Mouse (Mus musculus): ENCODE measurements around the gene Gm45234. TPM values are rescaled to one million over a fixed set of nuclear protein-coding genes. Genes with fewer than 3 reads are reported as not detected.

The Gm45234 gene
- polyA plus RNA-seq, 1 experiment from 2014 or later = not detected

DNA sequence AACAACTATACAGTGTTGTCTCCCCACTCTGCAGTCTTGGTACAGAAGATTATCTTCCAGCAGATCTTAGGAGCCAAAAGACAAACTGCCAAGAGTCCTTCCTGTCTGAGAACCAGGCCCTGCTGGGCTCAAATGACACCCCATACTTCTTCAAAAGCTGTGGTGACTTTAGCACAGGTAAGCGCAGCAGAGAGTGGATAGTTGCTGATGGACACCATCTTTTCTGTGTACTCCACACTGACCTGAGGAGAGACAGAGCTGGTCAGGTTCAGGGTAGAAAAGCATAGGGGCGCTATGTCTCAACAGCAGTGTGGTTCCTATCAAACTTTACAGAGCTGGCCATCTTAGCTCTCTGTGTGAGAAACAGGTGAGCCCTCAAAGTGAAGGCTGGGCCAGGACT lies 51.4 kb downstream of the Gm45234 start:
- Histone ChIP-seq H3K27me3 (ENCODE audit: insufficient read depth, low read length) (no peaks in the 10 kb centered on the region), H3K9ac (replicated peaks) (no peak overlapping the region), H3K9me3 (ENCODE audit: low read length) (no peaks in the 10 kb centered on the region), H3K27ac (ENCODE audit: low read depth) (no peak overlapping the region), H3K4me3 (ENCODE audit: low read depth, low read length) (no peak overlapping the region), H3K4me2 (ENCODE audit: low read depth, low read length) (no peak overlapping the region), H3K36me3 (replicated peaks; ENCODE audit: insufficient read depth, low read length) (peaks cover 65% of the 10 kb centered on the region), H3K4me1 (ENCODE audit: insufficient read depth) (peaks cover 10% of the 10 kb centered on the region; the same call in 1 of the 2 replicates)
- no peak for DNase-seq
- 93% methylated on average over 2 of the region's 2 CpGs for WGBS (ENCODE audit: insufficient replicate concordance)
- TF ChIP-seq EP300 (IDR thresholded peaks at IDR 0.05; ENCODE audit: low read depth) (no peak), CTCF (IDR thresholded peaks at IDR 0.05; ENCODE audit: low read depth) (no peak)
- ATAC-seq = no peak

DNA sequence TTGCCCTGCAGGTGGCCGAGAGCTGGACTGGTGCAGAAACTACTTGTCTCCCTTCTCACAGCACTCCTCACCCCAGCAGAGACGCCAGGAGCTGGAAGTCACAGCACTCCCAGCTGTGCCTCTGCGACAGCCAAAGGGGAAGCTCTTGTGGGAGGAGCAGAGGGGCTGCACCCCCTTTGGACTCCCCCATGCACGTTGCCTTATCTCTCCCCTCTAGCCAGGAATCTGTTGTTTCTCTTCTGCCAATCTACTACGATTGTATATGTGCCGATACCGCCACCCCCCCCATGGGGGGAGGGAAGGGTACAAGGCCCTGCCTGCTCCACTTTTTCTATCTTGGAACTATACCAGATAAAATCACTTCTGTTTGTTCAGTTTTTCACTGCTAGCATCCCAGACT lies 52.0 kb downstream of the Gm45234 start:
- H3K27me3 ChIP-seq (ENCODE audit: insufficient read depth, low read length) = no peaks in the 10 kb centered on the region
- no peak overlapping the region for H3K9ac ChIP-seq (replicated peaks)
- H3K27ac ChIP-seq (ENCODE audit: low read depth) = no peak overlapping the region
- 58% methylated on average over 7 of the region's 7 CpGs for WGBS (ENCODE audit: insufficient replicate concordance)
- TF ChIP-seq EP300 (IDR thresholded peaks at IDR 0.05; ENCODE audit: low read depth) (no peak), CTCF (IDR thresholded peaks at IDR 0.05; ENCODE audit: low read depth) (no peak)
- H3K4me2 ChIP-seq (ENCODE audit: low read depth, low read length) = no peak overlapping the region
- ATAC-seq (no peak), DNase-seq (no peak)
- H3K9me3 ChIP-seq (ENCODE audit: low read length) = no peaks in the 10 kb centered on the region
- H3K36me3 ChIP-seq (replicated peaks; ENCODE audit: insufficient read depth, low read length) = peaks cover 72% of the 10 kb centered on the region
- peaks cover 13% of the 10 kb centered on the region for H3K4me1 ChIP-seq (ENCODE audit: insufficient read depth)
- no peak overlapping the region for H3K4me3 ChIP-seq (ENCODE audit: low read depth, low read length)

DNA sequence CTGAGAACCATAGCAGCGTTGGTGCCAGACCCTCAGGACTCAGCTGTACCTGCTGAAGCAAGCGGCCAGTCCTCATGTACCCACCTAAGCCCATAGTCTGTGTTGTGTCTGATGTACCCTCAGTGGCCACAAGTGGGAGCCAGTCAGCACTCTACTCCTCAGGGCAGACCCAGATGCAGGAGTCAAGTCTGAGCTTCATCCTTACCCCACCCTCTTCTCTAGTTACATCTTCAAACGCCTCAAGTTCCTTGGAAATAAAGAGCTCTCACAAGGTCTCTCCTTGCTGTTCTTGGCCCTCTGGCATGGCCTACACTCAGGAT lies 53.1 kb downstream of the Gm45234 start:
- Histone ChIP-seq H3K27ac (ENCODE audit: low read depth) (no peak overlapping the region), H3K9me3 (ENCODE audit: low read length) (no peaks in the 10 kb centered on the region), H3K4me3 (ENCODE audit: low read depth, low read length) (no peak overlapping the region), H3K36me3 (replicated peaks; ENCODE audit: insufficient read depth, low read length) (peaks cover 77% of the 10 kb centered on the region), H3K9ac (replicated peaks) (no peak overlapping the region), H3K27me3 (ENCODE audit: insufficient read depth, low read length) (no peaks in the 10 kb centered on the region), H3K4me2 (ENCODE audit: low read depth, low read length) (no peak overlapping the region), H3K4me1 (ENCODE audit: insufficient read depth) (peaks cover 11% of the 10 kb centered on the region)
- WGBS (ENCODE audit: insufficient replicate concordance) = 54% methylated on average over 3 of the region's 3 CpGs
- peak; percentile 71 for DNase-seq
- no peak for ATAC-seq
- TF ChIP-seq EP300 (IDR thresholded peaks at IDR 0.05; ENCODE audit: low read depth) (no peak), CTCF (IDR thresholded peaks at IDR 0.05; ENCODE audit: low read depth) (peak; percentile 89)

GRCm38 (mm10) chr6:124702102-124702783 lies 53.6 kb downstream of the Gm45234 start:
- WGBS (ENCODE audit: insufficient replicate concordance) = 87% methylated on average over 17 of the region's 17 CpGs
- Histone ChIP-seq H3K27me3 (ENCODE audit: insufficient read depth, low read length) (no peaks in the 10 kb centered on the region), H3K4me1 (ENCODE audit: insufficient read depth) (peaks cover 11% of the 10 kb centered on the region), H3K4me2 (ENCODE audit: low read depth, low read length) (no peak overlapping the region), H3K4me3 (ENCODE audit: low read depth, low read length) (no peak overlapping the region), H3K9ac (replicated peaks) (no peak overlapping the region), H3K27ac (ENCODE audit: low read depth) (no peak overlapping the region), H3K9me3 (ENCODE audit: low read length) (no peaks in the 10 kb centered on the region), H3K36me3 (replicated peaks; ENCODE audit: insufficient read depth, low read length) (peaks cover 72% of the 10 kb centered on the region)
- no peak for DNase-seq
- TF ChIP-seq EP300 (IDR thresholded peaks at IDR 0.05; ENCODE audit: low read depth) = no peak
- peak; percentile 33 for TF ChIP-seq CTCF (IDR thresholded peaks at IDR 0.05; ENCODE audit: low read depth)
- no peak for ATAC-seq

DNA sequence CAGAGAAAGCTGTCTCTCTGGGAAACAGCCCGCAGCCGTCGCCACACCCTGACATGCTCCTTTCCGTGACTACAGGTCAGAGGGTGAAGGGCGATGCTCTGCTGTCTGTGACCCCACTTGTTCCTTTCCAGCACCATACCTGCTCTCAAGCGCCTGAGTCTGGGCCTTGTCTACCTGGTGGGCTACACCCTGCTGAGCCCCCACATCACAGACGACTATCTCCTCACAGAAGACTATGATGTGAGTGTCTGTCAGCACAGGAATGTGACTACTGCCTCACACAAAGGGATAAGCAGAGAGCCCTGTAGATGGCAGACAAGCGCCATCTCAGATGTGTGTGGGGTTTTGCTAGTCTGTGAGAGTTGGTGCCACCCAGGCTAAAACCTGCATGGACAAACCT lies 54.5 kb downstream of the Gm45234 start:
- no peak for ATAC-seq
- Histone ChIP-seq H3K4me1 (ENCODE audit: insufficient read depth) (peaks cover 11% of the 10 kb centered on the region), H3K27me3 (ENCODE audit: insufficient read depth, low read length) (no peaks in the 10 kb centered on the region), H3K4me2 (ENCODE audit: low read depth, low read length) (no peak overlapping the region), H3K9ac (replicated peaks) (no peak overlapping the region), H3K27ac (ENCODE audit: low read depth) (peak overlapping the region; percentile 82), H3K4me3 (ENCODE audit: low read depth, low read length) (no peak overlapping the region), H3K9me3 (ENCODE audit: low read length) (no peaks in the 10 kb centered on the region), H3K36me3 (replicated peaks; ENCODE audit: insufficient read depth, low read length) (peaks cover 70% of the 10 kb centered on the region)
- WGBS (ENCODE audit: insufficient replicate concordance) = 83% methylated on average over 8 of the region's 8 CpGs
- TF ChIP-seq CTCF (IDR thresholded peaks at IDR 0.05; ENCODE audit: low read depth) (peak; percentile 41), EP300 (IDR thresholded peaks at IDR 0.05; ENCODE audit: low read depth) (no peak)
- DNase-seq = no peak

GRCm38 (mm10) chr6:124699962-124700610 lies 55.7 kb downstream of the Gm45234 start:
- Histone ChIP-seq H3K4me2 (ENCODE audit: low read depth, low read length) (no peak overlapping the region), H3K4me3 (ENCODE audit: low read depth, low read length) (no peak overlapping the region), H3K36me3 (replicated peaks; ENCODE audit: insufficient read depth, low read length) (peaks cover 63% of the 10 kb centered on the region), H3K4me1 (ENCODE audit: insufficient read depth) (peaks cover 13% of the 10 kb centered on the region), H3K27me3 (ENCODE audit: insufficient read depth, low read length) (no peaks in the 10 kb centered on the region), H3K27ac (ENCODE audit: low read depth) (peak overlapping the region; percentile 82), H3K9me3 (ENCODE audit: low read length) (no peaks in the 10 kb centered on the region), H3K9ac (replicated peaks) (no peak overlapping the region; the same call in 1 of the 2 replicates)
- ATAC-seq = peak; percentile 93
- DNase-seq = peak; percentile 76
- TF ChIP-seq CTCF (IDR thresholded peaks at IDR 0.05; ENCODE audit: low read depth) = no peak
- peak; percentile 70 for TF ChIP-seq EP300 (IDR thresholded peaks at IDR 0.05; ENCODE audit: low read depth)
- 75% methylated on average over 11 of the region's 11 CpGs for WGBS (ENCODE audit: insufficient replicate concordance)

Data from liver, postnatal 0 days (tissue).